Mouse (Mus musculus) lung, embryonic 14.5 days (tissue): ENCODE measurements at regions not wholly inside any gene's neighbourhood (a gene's known extent, or its start where the extent isn't known, plus 50 kb on each side); places are given as distances from the start of the nearest gene placed in this dataset.

ENCODE experiments used
- ATAC-seq: fragments of 200-750 bp; cut with Nextera tagmentation; 2 replicates; pipeline ENCODE4 v1.8.0; 2017; ENCODE audit warnings: mild to moderate bottlenecking, moderate TSS enrichment, moderate library complexity; ENCODE audit not compliant: insufficient read depth
- DNase-seq: peaks from one replicate; pipeline ENCODE4 v3.0.0-alpha.2; 2015
- H3K27ac ChIP-seq: fragments of 300-500 bp; sonication (generic); 2 replicates; pipeline ENCODE4 v1.5.1; 2014; ENCODE audit warnings: low read depth, mild to moderate bottlenecking, moderate library complexity
- H3K27me3 ChIP-seq: fragments of 300-500 bp; sonication (generic); 2 replicates; pipeline ENCODE4 v1.6.1; 2014; ENCODE audit warnings: low read length, control low read depth; ENCODE audit not compliant: insufficient read depth
- H3K36me3 ChIP-seq: fragments of 300-500 bp; sonication (generic); 2 replicates; pipeline ENCODE4 v1.6.1; 2014; ENCODE audit warnings: control low read depth; ENCODE audit not compliant: insufficient read depth
- H3K4me1 ChIP-seq: fragments of 300-500 bp; sonication (generic); 2 replicates; pipeline ENCODE4 v1.6.1; 2014; ENCODE audit warnings: antibody characterized with exemption, control low read depth; ENCODE audit not compliant: insufficient read depth
- H3K4me2 ChIP-seq: fragments of 300-500 bp; sonication (generic); 2 replicates; pipeline ENCODE4 v1.6.1; 2014; ENCODE audit warnings: mild to moderate bottlenecking
- H3K4me3 ChIP-seq: fragments of 300-500 bp; sonication (generic); 2 replicates; pipeline ENCODE4 v1.5.1; 2014; ENCODE audit warnings: low read depth, low read length
- H3K9ac ChIP-seq: fragments of 300-500 bp; sonication (generic); 2 replicates; pipeline ENCODE4 v1.6.1; 2014
- H3K9me3 ChIP-seq: fragments of 300-500 bp; sonication (generic); 2 replicates; pipeline ENCODE4 v1.6.1; 2016; ENCODE audit warnings: low read depth, low read length, control low read depth
- CTCF ChIP-seq: IDR thresholded peaks from 2 replicates; pipeline ENCODE4 v1.5.1; 2016; ENCODE audit warnings: antibody characterized with exemption, low read depth
- WGBS: fragments of 180-500 bp; shearing (Covaris S2); extraction: QIAGEN DNeasy Blood & Tissue Kit; methylation state at CpG from one replicate; pipeline ENCODE4 v1.1.7; 2014; 5-methylcytosine and 5-hydroxymethylcytosine counted together

DNA sequence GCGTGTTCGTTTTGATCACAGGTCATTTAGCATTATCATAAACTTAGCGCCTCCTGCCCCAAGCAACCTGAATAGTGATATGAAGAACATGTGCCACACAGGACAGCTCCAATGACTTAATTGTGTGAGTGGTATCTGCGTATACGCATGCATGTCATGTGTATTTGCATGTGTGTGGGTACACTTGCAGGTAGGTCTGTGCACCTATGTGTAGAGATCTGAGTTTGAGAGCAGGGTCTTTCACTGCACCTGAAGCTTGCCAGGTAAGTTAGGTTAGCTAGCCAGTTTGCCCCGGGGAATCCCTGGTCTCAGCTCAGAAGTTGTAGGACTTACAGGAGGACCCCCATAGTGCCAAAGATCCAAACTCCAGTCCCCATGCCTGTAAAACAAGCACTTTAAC, 424.7 kb downstream of the Nr2f2 start:
- H3K9me3 ChIP-seq: no peaks in the 10 kb centered on the region
- no peaks in the 10 kb centered on the region for H3K27me3 ChIP-seq
- DNase-seq: no peak
- H3K9ac ChIP-seq: no peak overlapping the region
- no peak for TF ChIP-seq CTCF
- no peak overlapping the region for H3K27ac ChIP-seq
- WGBS: 89% methylated on average over 6 of the region's 6 CpGs
- no peak for ATAC-seq
- no peak overlapping the region for H3K4me3 ChIP-seq
- H3K4me2 ChIP-seq: no peak overlapping the region
- H3K36me3 ChIP-seq: no peaks in the 10 kb centered on the region
- H3K4me1 ChIP-seq: no peaks in the 10 kb centered on the region

DNA sequence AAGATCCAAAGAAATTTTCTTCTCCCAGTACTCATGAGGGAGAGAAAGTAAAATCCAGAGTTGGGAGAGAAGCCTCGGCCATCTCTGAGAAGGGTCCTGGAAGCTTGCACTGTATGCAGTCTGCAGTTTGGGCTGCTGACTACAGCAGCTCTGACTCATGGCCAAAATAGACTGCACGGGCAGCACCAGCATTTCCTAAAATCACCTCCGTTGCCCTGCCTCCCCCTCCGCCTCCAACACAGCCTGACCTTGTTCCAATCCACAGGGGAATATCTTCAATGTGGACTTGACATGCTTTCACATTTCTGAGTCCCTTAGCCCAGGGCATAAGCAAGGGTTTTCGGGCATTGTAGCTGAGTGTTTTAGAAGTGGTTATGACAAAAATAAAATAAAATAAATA, 441.3 kb downstream of the Nr2f2 start:
- Histone ChIP-seq H3K36me3 (no peaks in the 10 kb centered on the region), H3K4me1 (no peaks in the 10 kb centered on the region), H3K27me3 (no peaks in the 10 kb centered on the region), H3K4me2 (no peak overlapping the region), H3K27ac (no peak overlapping the region), H3K9me3 (no peaks in the 10 kb centered on the region), H3K9ac (no peak overlapping the region), H3K4me3 (no peak overlapping the region)
- 89% methylated on average over 5 of the region's 5 CpGs for WGBS
- no peak for ATAC-seq
- DNase-seq: no peak
- TF ChIP-seq CTCF: no peak

DNA sequence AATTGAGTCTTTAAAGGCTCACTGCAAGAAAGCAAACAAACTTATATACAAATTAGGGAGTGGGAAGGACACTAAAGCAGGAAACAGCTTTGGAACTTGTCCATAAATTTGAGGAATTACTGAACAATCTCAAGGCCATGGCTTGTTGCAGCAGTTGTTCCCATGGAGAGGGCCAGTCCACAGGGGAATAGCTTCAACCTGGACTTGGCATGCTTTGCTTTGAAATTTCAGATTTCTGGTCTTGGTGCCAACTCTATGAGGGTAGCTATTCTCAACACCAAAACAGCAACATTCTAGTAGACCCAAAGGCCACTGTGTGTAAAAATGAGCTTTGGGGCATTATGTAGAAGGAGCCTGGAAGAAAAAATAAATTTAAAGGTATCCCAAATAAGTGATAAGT, 442.0 kb downstream of the Nr2f2 start:
- no peak for TF ChIP-seq CTCF
- Histone ChIP-seq H3K9me3 (no peaks in the 10 kb centered on the region), H3K27me3 (no peaks in the 10 kb centered on the region), H3K4me3 (no peak overlapping the region), H3K9ac (no peak overlapping the region), H3K4me2 (no peak overlapping the region), H3K36me3 (no peaks in the 10 kb centered on the region), H3K4me1 (no peaks in the 10 kb centered on the region), H3K27ac (no peak overlapping the region)
- ATAC-seq (no peak), DNase-seq (no peak)

DNA sequence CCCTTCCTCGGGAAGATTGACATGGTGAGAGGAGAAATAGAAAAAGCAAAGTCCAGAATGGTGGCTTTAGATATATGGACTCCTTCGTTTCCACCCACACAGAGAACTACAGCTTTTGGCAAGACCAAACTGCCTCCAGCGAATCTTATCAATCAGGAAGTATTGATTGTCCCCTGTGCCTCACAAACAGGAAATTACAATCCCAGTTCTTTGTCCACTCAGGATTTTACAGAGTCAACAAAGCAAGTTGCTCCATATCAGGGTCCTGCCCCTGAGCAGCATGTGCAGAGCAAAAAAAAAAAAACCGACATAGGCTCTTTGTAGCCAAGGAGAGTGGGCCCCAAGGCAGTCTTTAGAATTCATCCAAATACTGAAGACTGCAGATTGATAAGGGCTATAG, 454.8 kb downstream of the Nr2f2 start:
- no peaks in the 10 kb centered on the region for H3K9me3 ChIP-seq
- H3K4me3 ChIP-seq: no peak overlapping the region
- no peak overlapping the region for H3K4me2 ChIP-seq
- 72% methylated on average over 4 of the region's 4 CpGs for WGBS
- no peaks in the 10 kb centered on the region for H3K36me3 ChIP-seq
- H3K27ac ChIP-seq: no peak overlapping the region
- no peak for TF ChIP-seq CTCF
- no peak for ATAC-seq
- no peak for DNase-seq
- H3K9ac ChIP-seq: no peak overlapping the region
- H3K27me3 ChIP-seq: no peaks in the 10 kb centered on the region
- H3K4me1 ChIP-seq: no peaks in the 10 kb centered on the region

DNA sequence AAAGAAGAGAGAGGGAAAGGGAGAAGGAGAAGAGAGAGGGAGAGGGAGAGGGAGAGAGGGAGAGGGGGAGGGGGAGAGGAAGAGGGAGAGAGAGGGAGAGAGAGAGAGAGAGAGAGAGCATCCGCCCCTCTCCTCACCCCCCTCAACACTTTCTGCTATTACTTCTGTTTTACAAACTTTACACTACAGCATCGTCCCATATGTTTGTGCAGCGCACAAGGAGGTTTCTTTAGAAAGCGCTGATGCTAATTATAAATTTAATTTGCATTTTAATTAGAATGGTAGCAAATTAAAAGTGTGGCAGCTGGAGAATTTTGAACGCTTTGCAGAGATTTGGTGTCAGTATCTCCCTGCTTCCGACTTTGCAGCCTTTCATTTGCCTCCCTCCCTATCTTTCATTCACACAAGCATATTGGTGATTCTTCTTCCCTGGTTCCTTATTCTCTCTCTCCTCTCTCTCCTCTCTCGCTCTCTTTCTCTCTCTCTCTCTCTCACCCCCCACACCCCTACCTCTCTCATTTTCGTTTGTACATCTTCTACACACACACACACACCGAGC, 476.0 kb downstream of the Nr2f2 start:
- Histone ChIP-seq H3K36me3 (no peaks in the 10 kb centered on the region), H3K4me1 (no peaks in the 10 kb centered on the region), H3K4me2 (no peak overlapping the region), H3K4me3 (no peak overlapping the region), H3K27me3 (no peaks in the 10 kb centered on the region), H3K9me3 (no peaks in the 10 kb centered on the region), H3K27ac (no peak overlapping the region), H3K9ac (no peak overlapping the region)
- no peak for DNase-seq
- no peak for ATAC-seq
- WGBS: 62% methylated on average over 9 of the region's 9 CpGs
- no peak for TF ChIP-seq CTCF

DNA sequence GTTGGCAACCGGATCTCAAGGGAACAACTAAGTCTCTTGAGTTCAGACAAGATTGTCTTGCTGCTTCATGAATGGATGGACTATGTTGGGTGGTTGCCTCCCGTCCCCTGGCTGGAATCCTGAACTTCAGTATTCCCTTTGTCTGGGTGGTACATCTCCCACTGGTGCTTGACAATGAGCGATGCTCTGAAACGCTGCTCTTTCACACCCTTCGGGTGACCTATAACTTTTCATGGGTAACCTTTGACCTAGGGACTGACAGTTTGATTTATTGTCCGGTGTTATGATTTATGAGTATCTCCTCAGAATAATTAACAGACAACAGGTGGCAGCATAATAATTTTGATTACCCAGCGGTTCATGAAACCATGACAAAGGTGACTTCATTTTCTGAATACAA, 478.3 kb downstream of the Nr2f2 start:
- Histone ChIP-seq H3K27me3 (no peaks in the 10 kb centered on the region), H3K4me3 (no peak overlapping the region), H3K4me1 (no peaks in the 10 kb centered on the region), H3K27ac (no peak overlapping the region), H3K9ac (no peak overlapping the region), H3K36me3 (no peaks in the 10 kb centered on the region), H3K9me3 (no peaks in the 10 kb centered on the region), H3K4me2 (no peak overlapping the region)
- no peak for TF ChIP-seq CTCF
- DNase-seq: no peak
- WGBS: 77% methylated on average over 7 of the region's 7 CpGs
- ATAC-seq: no peak

DNA sequence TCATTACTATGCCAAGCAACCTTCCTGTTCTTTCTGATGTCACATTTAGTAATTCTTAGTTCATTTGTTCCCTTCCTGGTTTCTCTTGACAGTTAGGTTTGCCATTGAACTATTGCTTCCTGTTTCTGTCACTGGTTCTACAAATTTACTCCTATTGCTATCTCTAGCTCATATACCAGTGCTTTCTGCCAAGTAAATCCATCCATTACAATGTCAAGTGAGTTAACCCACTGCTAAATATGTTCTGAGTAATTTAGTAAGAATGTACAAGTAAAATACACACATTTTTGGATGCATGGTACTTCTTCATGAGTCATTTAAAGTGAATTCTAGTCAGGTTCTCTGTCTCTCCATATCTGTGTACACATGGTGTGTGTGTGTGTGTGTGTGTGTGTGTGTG, 489.5 kb downstream of the Nr2f2 start:
- Histone ChIP-seq H3K27me3 (no peaks in the 10 kb centered on the region), H3K27ac (no peak overlapping the region), H3K4me1 (no peaks in the 10 kb centered on the region), H3K36me3 (no peaks in the 10 kb centered on the region), H3K9ac (no peak overlapping the region), H3K4me3 (no peak overlapping the region), H3K4me2 (no peak overlapping the region), H3K9me3 (no peaks in the 10 kb centered on the region)
- no peak for TF ChIP-seq CTCF
- no peak for DNase-seq
- no peak for ATAC-seq

DNA sequence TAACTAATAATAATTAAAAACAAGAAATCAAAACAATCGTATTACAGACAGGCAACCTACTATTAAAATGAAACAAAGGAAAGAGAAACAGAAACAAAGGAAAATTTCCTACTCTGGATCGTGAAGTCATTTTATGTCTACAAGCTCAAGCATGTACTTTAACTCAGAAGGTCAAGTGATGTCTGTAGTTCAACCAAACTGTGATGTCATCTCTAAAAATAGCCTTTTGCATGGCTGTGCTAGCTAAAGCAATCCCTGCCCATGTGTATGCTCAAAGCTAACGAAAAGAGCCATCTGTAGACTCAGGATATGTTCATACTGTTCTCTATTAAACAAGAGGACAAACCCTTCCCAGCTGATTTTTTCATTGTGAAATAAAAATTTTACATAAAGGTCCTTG, 500.7 kb downstream of the Nr2f2 start:
- Histone ChIP-seq H3K27me3 (no peaks in the 10 kb centered on the region), H3K4me1 (no peaks in the 10 kb centered on the region), H3K4me3 (no peak overlapping the region), H3K9ac (no peak overlapping the region), H3K9me3 (no peaks in the 10 kb centered on the region), H3K4me2 (no peak overlapping the region), H3K36me3 (no peaks in the 10 kb centered on the region), H3K27ac (no peak overlapping the region)
- 68% methylated on average over 3 of the region's 3 CpGs for WGBS
- TF ChIP-seq CTCF: no peak
- ATAC-seq: no peak
- DNase-seq: no peak
